Mouse (Mus musculus) neural tube, embryonic 10.5 days (tissue): ENCODE results near the gene Igf2r.

ENCODE experiments used
- DNase-seq: peaks from one replicate; pipeline ENCODE4 v3.0.0-alpha.2; 2017; ENCODE audit warnings: low spot score; ENCODE audit errors: extremely low spot score

Gene Igf2r

DNA sequence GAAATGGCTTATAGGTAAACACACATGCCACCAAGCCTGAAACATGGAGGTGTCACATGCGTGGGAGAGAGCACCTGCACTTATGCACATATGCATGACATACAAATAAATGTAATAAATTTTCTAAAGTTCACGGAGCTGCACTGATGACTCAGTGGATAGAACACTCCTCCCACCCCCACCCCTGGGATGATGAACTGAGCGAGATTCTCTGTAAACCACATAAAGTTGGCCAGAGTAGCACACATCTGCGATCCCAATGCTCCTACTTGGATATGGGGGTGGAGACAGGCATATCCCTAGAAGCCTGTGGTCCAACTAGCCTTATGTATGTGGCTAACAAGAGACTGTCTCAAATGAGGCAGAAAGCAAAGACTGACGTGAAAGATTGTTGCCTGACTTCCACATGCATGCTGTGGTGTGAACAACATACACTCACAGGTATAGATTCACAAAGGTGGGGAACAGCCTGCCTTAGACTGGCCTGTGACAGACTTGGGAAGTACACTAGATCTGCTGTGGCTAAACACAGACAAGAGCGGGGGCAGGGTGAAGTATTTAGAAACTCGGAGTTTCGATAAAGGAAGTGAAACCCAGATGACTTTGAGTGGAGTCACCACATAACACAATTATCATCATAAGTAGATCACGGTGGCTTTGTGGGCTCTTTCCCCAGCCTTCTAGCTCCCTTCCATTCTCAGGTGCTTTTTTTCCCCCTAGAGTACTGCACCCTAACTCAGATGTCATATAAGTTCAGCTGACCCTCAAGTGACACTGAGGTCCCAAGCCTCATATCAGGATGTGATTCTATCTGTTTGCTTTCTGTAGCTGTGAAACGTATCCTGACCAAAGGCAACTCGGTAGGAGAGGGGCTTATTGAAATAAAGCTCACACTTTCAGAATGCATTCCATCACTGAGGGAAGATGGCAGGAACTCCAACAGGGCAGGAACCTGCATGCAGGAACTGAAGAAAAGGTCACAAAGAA, 13.7 kb upstream of the Igf2r start:
- DNase-seq: no peak

GRCm38 (mm10) chr17:12781101-12781500, 11.6 kb upstream of the Igf2r start:
- DNase-seq: no peak

GRCm38 (mm10) chr17:12780125-12780524, 10.7 kb upstream of the Igf2r start:
- no peak for DNase-seq

DNA sequence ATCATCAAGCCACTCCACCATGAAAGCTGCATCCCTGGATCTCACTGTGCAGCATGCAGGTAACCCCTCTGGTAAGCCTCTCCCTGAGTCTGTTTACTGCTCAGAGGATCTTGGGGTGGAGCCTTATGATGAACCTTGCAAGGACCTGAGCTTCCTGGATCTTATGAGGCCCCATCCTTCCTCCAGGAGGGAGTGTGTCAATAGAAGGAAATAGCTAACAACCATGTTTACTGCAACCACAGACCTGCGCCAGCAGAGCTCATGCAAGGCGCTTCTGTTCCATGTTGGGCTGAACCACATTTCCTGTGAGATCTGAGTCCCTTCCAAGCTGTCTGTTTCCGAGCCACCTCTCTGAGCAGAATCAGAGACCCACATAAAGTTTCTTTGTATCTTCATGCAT, 10.0 kb upstream of the Igf2r start:
- no peak for DNase-seq

GRCm38 (mm10) chr17:12773956-12774355, 4.5 kb upstream of the Igf2r start:
- no peak for DNase-seq

GRCm38 (mm10) chr17:12770500-12770899, 1.0 kb upstream of the Igf2r start:
- no peak for DNase-seq

DNA sequence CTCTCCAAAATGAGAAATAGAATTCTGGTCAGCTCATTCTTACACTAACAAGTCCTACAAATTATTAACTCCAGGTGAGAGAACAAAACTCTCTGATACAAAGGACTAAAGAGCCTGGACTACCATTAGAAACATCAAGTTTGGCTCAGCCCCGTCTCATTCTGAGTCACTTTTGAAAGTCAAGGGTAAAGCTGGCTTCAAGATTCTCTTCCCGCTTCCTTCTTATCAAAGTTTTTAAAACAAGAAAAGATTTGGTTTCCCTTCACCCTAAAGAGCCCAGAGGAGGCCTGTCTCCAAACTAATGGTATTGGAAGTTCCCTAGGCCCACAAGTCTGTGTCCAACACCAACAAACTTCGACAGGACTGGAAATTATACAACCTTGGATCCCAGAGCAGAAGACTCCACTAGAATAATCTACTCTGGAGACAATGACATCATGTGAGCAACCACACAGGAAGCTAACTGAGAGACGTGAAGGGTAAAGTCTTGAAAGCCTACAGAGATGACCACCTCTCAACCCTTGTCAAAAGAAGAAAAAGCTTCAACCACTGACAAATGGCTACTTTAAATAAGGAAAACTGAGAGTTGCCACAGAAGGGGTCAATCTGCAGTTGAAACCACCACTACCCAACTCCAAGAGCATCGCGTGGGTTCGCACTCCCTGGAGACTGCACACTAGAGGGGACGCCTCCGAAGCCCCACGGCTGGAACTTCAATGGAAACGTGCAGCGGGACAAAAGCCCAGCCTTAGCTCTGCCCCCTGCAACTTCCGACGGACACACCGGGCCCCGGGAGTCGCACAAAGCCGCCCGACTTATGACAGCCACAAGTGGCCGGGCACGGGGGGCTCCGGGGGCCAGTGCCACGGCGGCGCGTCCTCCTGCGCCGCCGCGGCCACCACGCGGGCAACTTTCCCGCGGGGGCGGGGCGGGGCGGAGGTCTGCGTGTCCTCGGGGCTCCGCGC, 767 bp downstream of the Igf2r start:
- peak; percentile 37 for DNase-seq

DNA sequence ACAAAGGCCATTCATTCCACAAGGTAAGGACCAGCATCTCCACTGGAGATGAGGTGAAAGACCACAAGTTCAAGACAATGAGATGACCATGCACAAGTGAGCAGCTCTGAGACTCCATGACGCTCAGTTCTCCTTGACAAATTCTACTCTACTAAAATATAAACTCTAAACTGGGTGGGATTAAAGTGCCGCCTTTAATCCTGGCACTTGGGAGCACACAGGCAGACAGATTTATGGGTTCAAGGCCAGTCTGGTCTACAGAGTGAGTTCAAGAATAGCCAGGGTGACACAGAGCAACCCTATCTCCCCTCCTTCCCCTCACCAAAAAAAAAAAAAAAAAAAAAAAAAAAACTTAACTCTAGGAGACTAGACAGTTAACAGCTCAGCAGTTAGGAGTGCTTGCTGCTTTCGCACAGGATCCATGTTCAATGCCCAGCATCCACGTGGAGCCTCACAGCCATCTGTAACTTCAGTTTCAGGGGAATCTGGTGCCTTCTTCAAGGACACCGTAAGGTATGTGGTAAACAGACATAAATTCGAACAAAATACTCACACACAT, 2.1 kb downstream of the Igf2r start:
- DNase-seq: no peak

DNA sequence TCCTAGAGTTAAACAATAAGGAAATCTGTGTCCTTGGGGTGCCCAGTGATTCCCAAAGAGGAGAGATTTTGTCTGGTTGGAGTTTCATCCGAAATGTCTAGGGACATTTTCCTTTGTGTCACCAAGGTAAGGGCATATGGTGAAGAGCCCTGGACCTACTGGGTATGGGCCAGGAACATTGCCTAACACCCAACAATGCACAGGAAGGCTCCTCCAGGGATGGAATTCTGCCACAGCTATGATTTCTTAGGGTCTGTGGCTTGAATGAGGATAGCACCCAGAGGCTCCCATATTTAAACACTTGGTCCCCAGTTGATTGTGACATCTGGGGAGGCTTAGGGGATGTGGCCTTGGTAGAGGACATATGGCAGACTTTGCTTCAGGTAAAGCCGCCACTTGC, 6.1 kb downstream of the Igf2r start:
- DNase-seq: no peak

- DNase-seq: no peak
Observed at GRCm38 (mm10) chr17:12760355-12761146, 8.9 kb downstream of the Igf2r start.

- DNase-seq: no peak
Observed at GRCm38 (mm10) chr17:12759646-12760074, 9.8 kb downstream of the Igf2r start.

DNA sequence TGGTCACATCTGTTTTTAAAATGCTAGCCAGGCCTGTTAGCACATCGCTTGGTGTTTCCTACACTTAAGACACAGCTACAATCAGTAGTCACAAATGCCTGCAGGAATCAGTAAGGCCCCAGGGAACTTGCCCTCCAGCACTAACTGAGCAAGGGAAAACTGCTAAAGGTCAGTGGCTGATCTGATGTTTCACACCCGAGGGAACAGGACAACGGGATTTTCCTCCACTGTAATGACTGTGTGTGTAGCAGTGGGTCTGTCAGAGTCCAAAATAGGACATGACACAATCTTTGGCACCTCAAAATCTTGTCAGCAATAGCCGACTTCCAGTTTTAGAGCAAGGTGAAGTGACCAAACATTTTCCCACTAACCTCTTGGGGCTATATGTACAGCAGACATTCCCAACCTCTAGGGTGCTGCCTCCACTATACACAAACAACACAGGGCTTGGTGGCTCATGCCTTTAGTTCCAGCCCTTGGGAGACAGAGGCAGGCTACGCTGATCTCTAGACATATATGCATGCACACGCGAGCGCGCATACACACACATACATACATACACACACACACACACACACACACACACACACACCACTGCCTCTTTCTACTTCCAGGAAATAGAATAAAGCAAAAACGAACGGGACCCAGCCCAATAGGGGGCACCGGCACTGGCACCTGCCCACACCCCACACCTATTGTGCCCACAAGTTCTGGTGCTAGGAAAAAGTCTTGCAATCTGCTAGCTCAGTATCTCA, 10.6 kb downstream of the Igf2r start:
- no peak for DNase-seq

GRCm38 (mm10) chr17:12757990-12758389, 11.5 kb downstream of the Igf2r start:
- no peak for DNase-seq

- DNase-seq: no peak
Observed at GRCm38 (mm10) chr17:12757161-12757560, 12.3 kb downstream of the Igf2r start.

- DNase-seq: no peak
Observed at GRCm38 (mm10) chr17:12755951-12756350, 13.5 kb downstream of the Igf2r start.

DNA sequence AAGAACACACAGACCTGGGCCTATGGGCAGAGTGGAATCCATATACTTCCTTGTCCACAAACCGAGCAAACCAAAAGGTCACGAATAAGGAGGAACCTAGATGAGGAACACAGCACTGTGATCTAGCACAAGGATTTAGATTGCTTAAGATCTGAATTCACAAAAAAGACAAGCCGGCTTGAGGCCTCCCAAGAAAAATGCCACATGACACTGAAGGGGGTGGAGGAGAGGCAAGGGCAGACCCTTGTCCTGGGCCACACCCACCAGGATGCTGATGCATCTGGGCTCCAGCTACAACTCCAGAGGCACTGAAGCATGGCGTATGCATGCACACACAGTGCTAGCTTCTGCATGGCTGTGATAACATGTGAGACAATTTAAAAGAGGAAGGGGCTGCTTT, 14.3 kb downstream of the Igf2r start:
- DNase-seq: no peak

DNA sequence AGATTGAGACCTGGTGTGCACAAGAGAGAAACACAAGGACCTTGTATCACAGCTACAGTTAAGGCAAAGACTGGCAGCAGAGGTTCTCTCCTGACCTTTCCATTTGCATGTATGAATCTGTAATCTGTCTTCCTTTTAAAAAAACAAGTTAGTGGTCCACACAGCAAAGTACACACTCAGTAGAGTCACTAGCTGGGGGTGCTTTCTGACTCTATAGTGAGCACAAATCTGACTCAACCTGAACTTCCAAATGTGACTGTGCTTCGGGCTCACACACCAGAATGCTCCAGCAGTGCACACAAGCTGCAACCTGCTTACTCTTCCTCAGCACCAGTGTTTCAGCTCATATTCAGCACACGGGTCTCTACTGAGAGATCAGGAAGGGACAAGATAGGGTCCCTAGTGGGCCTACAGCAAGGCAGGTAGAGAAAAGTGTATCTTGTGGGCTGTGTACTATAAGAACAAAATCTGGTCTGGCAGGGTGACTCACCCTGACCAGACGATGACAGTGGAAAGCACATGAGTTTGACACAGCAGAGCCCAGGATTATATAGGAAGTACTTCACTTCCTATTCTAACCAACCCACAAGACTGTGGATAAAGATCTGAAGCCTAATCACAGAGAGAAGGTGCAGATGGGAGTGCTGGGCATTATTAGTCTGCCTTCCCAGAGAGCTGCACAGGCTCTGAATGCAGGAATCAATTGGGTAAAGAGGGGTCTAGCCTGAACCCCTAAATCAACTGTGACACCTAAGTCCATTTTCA, 15.0 kb downstream of the Igf2r start:
- DNase-seq: no peak

- DNase-seq: no peak
Observed at GRCm38 (mm10) chr17:12753050-12753449, 16.4 kb downstream of the Igf2r start.

DNA sequence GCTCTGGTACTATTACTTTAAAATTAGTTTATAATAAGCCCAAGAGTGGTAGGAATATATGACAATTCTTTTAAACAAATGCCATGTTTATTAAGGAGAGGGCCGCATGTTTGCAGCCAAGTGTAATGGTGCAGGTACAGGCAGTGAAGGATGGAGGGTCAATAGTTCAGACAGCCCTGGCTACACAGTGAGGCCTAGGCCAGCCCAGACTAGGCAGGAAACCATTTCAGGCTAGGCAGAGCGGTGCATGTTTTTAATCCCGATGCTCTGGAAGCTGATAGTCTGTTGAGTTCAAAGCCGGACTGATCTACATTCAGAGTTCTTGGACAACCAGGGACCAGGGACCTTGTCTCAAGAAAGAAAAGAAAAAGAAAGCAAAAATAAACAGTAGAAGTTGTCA, 17.8 kb downstream of the Igf2r start:
- no peak for DNase-seq
